Mouse (Mus musculus) heart, embryonic 12.5 days (tissue): Measurements from ENCODE around the gene Bach1. TPM values are rescaled to one million over a fixed set of nuclear protein-coding genes. Genes with fewer than 3 reads are reported as not detected.

Source experiments
- ATAC-seq: fragments of 200-750 bp; cut with Nextera tagmentation; 2 replicates; pipeline ENCODE4 v1.8.0; 2017; ENCODE audit warnings: moderate TSS enrichment, moderate library complexity; ENCODE audit not compliant: insufficient number of reproducible peaks, low FRiP score
- H3K27ac ChIP-seq: fragments of 300-500 bp; sonication (generic); 2 replicates; pipeline ENCODE4 v1.5.1; 2016; ENCODE audit warnings: mild to moderate bottlenecking, moderate library complexity; ENCODE audit not compliant: poor library complexity, severe bottlenecking
- H3K27me3 ChIP-seq: fragments of 300-500 bp; sonication (generic); replicated peaks from 2 replicates; pipeline ENCODE4 v1.6.1; 2016; ENCODE audit warnings: mild to moderate bottlenecking, moderate library complexity
- H3K36me3 ChIP-seq: fragments of 300-500 bp; sonication (generic); 2 replicates; pipeline ENCODE4 v1.6.1; 2016; ENCODE audit warnings: mild to moderate bottlenecking, moderate library complexity
- H3K4me1 ChIP-seq: fragments of 300-500 bp; sonication (generic); replicated peaks from 2 replicates; pipeline ENCODE4 v1.6.1; 2016; ENCODE audit warnings: mild to moderate bottlenecking
- H3K4me2 ChIP-seq: fragments of 300-500 bp; sonication (generic); 2 replicates; pipeline ENCODE4 v1.6.1; 2016; ENCODE audit warnings: mild to moderate bottlenecking, moderate library complexity
- H3K4me3 ChIP-seq: fragments of 300-500 bp; sonication (generic); 2 replicates; pipeline ENCODE4 v1.5.1; 2016; ENCODE audit warnings: mild to moderate bottlenecking
- H3K9ac ChIP-seq: fragments of 300-500 bp; sonication (generic); 2 replicates; pipeline ENCODE4 v1.6.1; 2016; ENCODE audit warnings: mild to moderate bottlenecking, moderate library complexity
- H3K9me3 ChIP-seq: fragments of 300-500 bp; sonication (generic); replicated peaks from 2 replicates; pipeline ENCODE4 v1.6.1; 2016; ENCODE audit warnings: mild to moderate bottlenecking, moderate library complexity
- WGBS: fragments of 180-500 bp; shearing (Covaris S2); methylation state at CpG from one replicate; pipeline ENCODE4 v1.1.7; 2016; 5-methylcytosine and 5-hydroxymethylcytosine counted together
- polyA plus RNA-seq: library from polyadenylated mRNA; unstranded; fragments of >200 nt; fragmentation: Nextera tagmentation; extraction: Ambion mirVana; gene quantifications from 2 replicates; pipeline ENCODE4 v1.2.1, GENCODE M21; 2016

Bach1 gene
- polyA plus RNA-seq, 1 experiment from 2014 or later, result 9.6 TPM

- Histone ChIP-seq H3K4me1 (peaks cover 60% of the 10 kb centered on the region), H3K4me3 (no peak overlapping the region), H3K9me3 (no peaks in the 10 kb centered on the region), H3K36me3 (peaks cover 10% of the 10 kb centered on the region; the same call in 1 of the 2 replicates), H3K9ac (no peak overlapping the region), H3K4me2 (no peak overlapping the region), H3K27me3 (no peaks in the 10 kb centered on the region), H3K27ac (no peak overlapping the region)
- ATAC-seq, result no peak
- WGBS, result 64% methylated on average over 2 of the region's 2 CpGs
Observed at GRCm38 (mm10) chr16:87711961-87712360, 13.2 kb downstream of the Bach1 start.

- ATAC-seq, result peak; percentile 92
- Histone ChIP-seq H3K9ac (no peak overlapping the region), H3K27ac (peak overlapping the region; percentile 40), H3K36me3 (peaks cover 10% of the 10 kb centered on the region; the same call in 1 of the 2 replicates), H3K4me2 (peak overlapping the region; percentile 17), H3K27me3 (no peaks in the 10 kb centered on the region), H3K9me3 (no peaks in the 10 kb centered on the region), H3K4me1 (peaks cover 57% of the 10 kb centered on the region), H3K4me3 (no peak overlapping the region)
- WGBS, result 56% methylated on average over 18 of the region's 18 CpGs
Observed at GRCm38 (mm10) chr16:87712986-87713693, 14.4 kb downstream of the Bach1 start.

GRCm38 (mm10) chr16:87714550-87714949 is 15.8 kb downstream of the Bach1 start:
- H3K4me2 ChIP-seq, result no peak overlapping the region
- H3K27me3 ChIP-seq, result no peaks in the 10 kb centered on the region
- peaks cover 13% of the 10 kb centered on the region; the same call in 1 of the 2 replicates for H3K36me3 ChIP-seq
- H3K4me1 ChIP-seq, result peaks cover 52% of the 10 kb centered on the region
- H3K9me3 ChIP-seq, result no peaks in the 10 kb centered on the region
- ATAC-seq, result no peak
- H3K4me3 ChIP-seq, result no peak overlapping the region
- H3K9ac ChIP-seq, result no peak overlapping the region
- no peak overlapping the region for H3K27ac ChIP-seq
- 81% methylated on average over 9 of the region's 9 CpGs for WGBS

GRCm38 (mm10) chr16:87715221-87715620 is 16.5 kb downstream of the Bach1 start:
- H3K9me3 ChIP-seq, result no peaks in the 10 kb centered on the region
- WGBS, result 82% methylated on average over 16 of the region's 16 CpGs
- H3K4me2 ChIP-seq, result no peak overlapping the region
- peaks cover 14% of the 10 kb centered on the region; the same call in 1 of the 2 replicates for H3K36me3 ChIP-seq
- peaks cover 58% of the 10 kb centered on the region for H3K4me1 ChIP-seq
- no peak overlapping the region for H3K4me3 ChIP-seq
- no peak overlapping the region for H3K9ac ChIP-seq
- no peak for ATAC-seq
- H3K27ac ChIP-seq, result peak overlapping the region; percentile 44; the same call in 1 of the 2 replicates
- no peaks in the 10 kb centered on the region for H3K27me3 ChIP-seq

GRCm38 (mm10) chr16:87716269-87716668 is 17.5 kb downstream of the Bach1 start:
- Histone ChIP-seq H3K4me2 (peak overlapping the region; percentile 31), H3K9me3 (no peaks in the 10 kb centered on the region), H3K36me3 (peaks cover 19% of the 10 kb centered on the region), H3K27ac (peak overlapping the region; percentile 44), H3K4me3 (no peak overlapping the region), H3K9ac (no peak overlapping the region), H3K27me3 (no peaks in the 10 kb centered on the region), H3K4me1 (peaks cover 58% of the 10 kb centered on the region)
- WGBS, result 43% methylated on average over 11 of the region's 11 CpGs
- ATAC-seq, result peak; percentile 33; the same call in 1 of the 2 replicates

GRCm38 (mm10) chr16:87717046-87717660 is 18.4 kb downstream of the Bach1 start:
- no peak overlapping the region for H3K4me3 ChIP-seq

GRCm38 (mm10) chr16:87719071-87719470 is 20.3 kb downstream of the Bach1 start:
- Histone ChIP-seq H3K9me3 (no peaks in the 10 kb centered on the region), H3K4me1 (peaks cover 53% of the 10 kb centered on the region), H3K27me3 (no peaks in the 10 kb centered on the region), H3K36me3 (peaks cover 40% of the 10 kb centered on the region), H3K4me3 (no peak overlapping the region), H3K9ac (no peak overlapping the region), H3K4me2 (no peak overlapping the region), H3K27ac (no peak overlapping the region)
- no peak for ATAC-seq
- WGBS, result 92% methylated on average over 11 of the region's 11 CpGs

More at GRCm38 (mm10) chr16:87717046-87717660, 18.4 kb downstream of the Bach1 start:
- peaks cover 25% of the 10 kb centered on the region for H3K36me3 ChIP-seq
- H3K9me3 ChIP-seq, result no peaks in the 10 kb centered on the region
- H3K9ac ChIP-seq, result no peak overlapping the region
- peaks cover 58% of the 10 kb centered on the region for H3K4me1 ChIP-seq
- 0 out of 2 replicates have a peak overlapping the region, but pooled peaks have one; percentile 2 for H3K27ac ChIP-seq
- no peak overlapping the region for H3K4me2 ChIP-seq
- no peak for ATAC-seq
- no peaks in the 10 kb centered on the region for H3K27me3 ChIP-seq
- 21% methylated on average over 5 of the region's 5 CpGs for WGBS

- no peak overlapping the region for H3K4me3 ChIP-seq
- no peaks in the 10 kb centered on the region for H3K27me3 ChIP-seq
- peaks cover 47% of the 10 kb centered on the region for H3K36me3 ChIP-seq
- 0 out of 2 replicates have a peak overlapping the region, but pooled peaks have one; percentile 0 for H3K9ac ChIP-seq
- peaks cover 53% of the 10 kb centered on the region for H3K4me1 ChIP-seq
- no peak for ATAC-seq
- peak overlapping the region; percentile 39 for H3K4me2 ChIP-seq
- H3K9me3 ChIP-seq, result no peaks in the 10 kb centered on the region
- H3K27ac ChIP-seq, result no peak overlapping the region
- WGBS, result 57% methylated on average over 23 of the region's 23 CpGs
Observed at GRCm38 (mm10) chr16:87719688-87720283, 21.0 kb downstream of the Bach1 start.

GRCm38 (mm10) chr16:87720851-87721409 is 22.2 kb downstream of the Bach1 start:
- H3K27me3 ChIP-seq, result no peaks in the 10 kb centered on the region
- WGBS, result 90% methylated on average over 24 of the region's 24 CpGs
- H3K4me1 ChIP-seq, result peaks cover 51% of the 10 kb centered on the region
- H3K4me3 ChIP-seq, result no peak overlapping the region
- ATAC-seq, result no peak
- H3K27ac ChIP-seq, result no peak overlapping the region
- peaks cover 48% of the 10 kb centered on the region for H3K36me3 ChIP-seq
- H3K9ac ChIP-seq, result no peak overlapping the region
- H3K9me3 ChIP-seq, result no peaks in the 10 kb centered on the region
- no peak overlapping the region for H3K4me2 ChIP-seq

- ATAC-seq, result no peak
- Histone ChIP-seq H3K9me3 (no peaks in the 10 kb centered on the region), H3K9ac (no peak overlapping the region), H3K4me3 (no peak overlapping the region), H3K27ac (no peak overlapping the region), H3K36me3 (peaks cover 48% of the 10 kb centered on the region), H3K27me3 (no peaks in the 10 kb centered on the region), H3K4me1 (peaks cover 48% of the 10 kb centered on the region), H3K4me2 (no peak overlapping the region)
- WGBS, result 91% methylated on average over 5 of the region's 5 CpGs
Observed at GRCm38 (mm10) chr16:87722857-87723256, 24.1 kb downstream of the Bach1 start.

GRCm38 (mm10) chr16:87723479-87723878 is 24.7 kb downstream of the Bach1 start:
- WGBS, result 54% methylated on average over 15 of the region's 15 CpGs
- Histone ChIP-seq H3K27me3 (no peaks in the 10 kb centered on the region), H3K9me3 (no peaks in the 10 kb centered on the region), H3K27ac (peak overlapping the region; percentile 40; the same call in 1 of the 2 replicates), H3K4me1 (peaks cover 46% of the 10 kb centered on the region), H3K4me3 (no peak overlapping the region), H3K9ac (no peak overlapping the region), H3K4me2 (peak overlapping the region; percentile 38), H3K36me3 (peaks cover 48% of the 10 kb centered on the region)
- ATAC-seq, result no peak
